Mouse (Mus musculus) stomach, embryonic 14.5 days (tissue): Measurements from ENCODE around the gene Deaf1. TPM values are rescaled to one million over a fixed set of nuclear protein-coding genes. Genes with fewer than 3 reads are reported as not detected.

Experiments used
- ATAC-seq: fragments of 200-750 bp; cut with Nextera tagmentation; 2 replicates; pipeline ENCODE4 v1.8.0; 2017; ENCODE audit warnings: low read depth, moderate TSS enrichment; ENCODE audit not compliant: insufficient number of reproducible peaks, insufficient read depth, low FRiP score
- H3K27ac ChIP-seq: fragments of 300-500 bp; sonication (generic); 2 replicates; pipeline ENCODE4 v1.5.1; 2014; ENCODE audit warnings: mild to moderate bottlenecking, low read length, moderate library complexity, mixed read lengths
- H3K27me3 ChIP-seq: fragments of 300-500 bp; sonication (generic); 2 replicates; pipeline ENCODE4 v1.6.1; 2014; ENCODE audit warnings: low read length, control low read depth, mixed read lengths; ENCODE audit not compliant: control insufficient read depth, insufficient read depth
- H3K36me3 ChIP-seq: fragments of 300-500 bp; sonication (generic); 2 replicates; pipeline ENCODE4 v1.6.1; 2014; ENCODE audit warnings: mild to moderate bottlenecking, control low read depth, low read length, moderate library complexity, mixed read lengths; ENCODE audit not compliant: control insufficient read depth, insufficient read depth
- H3K4me1 ChIP-seq: fragments of 300-500 bp; sonication (generic); 2 replicates; pipeline ENCODE4 v1.6.1; 2014; ENCODE audit warnings: low read length, control low read depth, mixed read lengths; ENCODE audit not compliant: control insufficient read depth, insufficient read depth
- H3K4me2 ChIP-seq: fragments of 300-500 bp; sonication (generic); replicated peaks from 2 replicates; pipeline ENCODE4 v1.6.1; 2014; ENCODE audit warnings: low read depth, low read length, control low read depth
- H3K4me3 ChIP-seq: fragments of 300-500 bp; sonication (generic); 2 replicates; pipeline ENCODE4 v1.5.1; 2014; ENCODE audit warnings: low read depth, low read length, control low read depth
- H3K9ac ChIP-seq: fragments of 300-500 bp; sonication (generic); replicated peaks from 2 replicates; pipeline ENCODE4 v1.6.1; 2014; ENCODE audit warnings: low read depth, mild to moderate bottlenecking, control low read depth, low read length, moderate library complexity, mixed read lengths
- H3K9me3 ChIP-seq: fragments of 300-500 bp; sonication (generic); 2 replicates; pipeline ENCODE4 v1.6.1; 2016; ENCODE audit warnings: low read depth, low read length, control low read depth; ENCODE audit not compliant: control insufficient read depth
- WGBS: fragments of 180-500 bp; shearing (Covaris S2); extraction: QIAGEN DNeasy Blood & Tissue Kit; methylation state at CpG from one replicate; pipeline ENCODE4 v1.1.7; 2014; 5-methylcytosine and 5-hydroxymethylcytosine counted together
- polyA plus RNA-seq: library from polyadenylated mRNA; unstranded; fragments of >200 nt; fragmentation: Nextera tagmentation; extraction: Ambion mirVana; gene quantifications from 2 replicates; pipeline ENCODE4 v1.2.1, GENCODE M21; 2014

Gene Deaf1
- polyA plus RNA-seq, 1 experiment from 2014 or later: 80.2 TPM

DNA sequence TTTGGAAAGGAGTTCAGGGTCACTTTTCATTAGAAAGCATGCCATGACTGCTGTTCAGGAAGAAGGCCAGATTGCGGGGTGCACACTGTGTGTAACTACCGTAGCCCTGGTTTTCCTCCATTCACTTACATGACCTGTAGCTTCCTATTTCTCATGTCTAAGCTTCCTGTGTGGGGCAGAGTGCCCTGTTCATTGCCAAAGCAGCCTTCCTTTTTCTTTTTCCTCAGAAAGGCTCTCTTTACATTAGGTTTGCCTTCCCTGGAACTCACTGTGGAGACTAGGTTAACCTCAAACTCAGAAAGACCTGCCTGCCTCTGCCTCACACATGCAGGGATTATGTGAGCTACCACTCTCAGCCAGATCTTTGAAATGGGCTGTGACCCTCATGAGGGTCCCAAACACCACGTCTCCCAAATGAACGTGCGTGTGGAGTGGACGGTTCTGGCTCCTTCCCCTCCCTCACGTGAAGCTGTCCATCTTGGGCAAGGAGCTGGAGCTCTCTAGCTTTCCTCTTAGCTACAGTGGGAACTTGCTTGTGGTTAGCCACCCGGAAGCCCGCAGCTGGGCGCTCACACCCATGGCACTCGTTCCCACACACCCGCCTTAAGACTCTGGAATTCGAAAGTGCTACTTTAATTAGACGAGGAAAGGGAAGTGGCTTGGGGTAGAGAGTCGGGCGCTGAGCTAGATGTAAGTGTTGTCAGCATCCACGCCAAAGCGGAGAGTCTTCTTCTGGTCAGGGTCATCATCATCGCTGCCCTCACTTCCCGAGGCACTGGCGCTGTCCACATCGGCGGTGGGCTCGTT, 58.8 kb downstream of the Deaf1 start:
- ATAC-seq: no peak
- H3K9ac ChIP-seq: no peak overlapping the region
- H3K27ac ChIP-seq: no peak overlapping the region
- 0 out of 2 replicates have a peak, but pooled peaks cover 2% of the 10 kb centered on the region for H3K4me1 ChIP-seq
- H3K9me3 ChIP-seq: no peaks in the 10 kb centered on the region
- no peaks in the 10 kb centered on the region for H3K27me3 ChIP-seq
- no peak overlapping the region for H3K4me3 ChIP-seq
- H3K4me2 ChIP-seq: no peak overlapping the region
- WGBS: 70% methylated on average over 24 of the region's 24 CpGs
- H3K36me3 ChIP-seq: peaks cover 4% of the 10 kb centered on the region; the same call in 1 of the 2 replicates

DNA sequence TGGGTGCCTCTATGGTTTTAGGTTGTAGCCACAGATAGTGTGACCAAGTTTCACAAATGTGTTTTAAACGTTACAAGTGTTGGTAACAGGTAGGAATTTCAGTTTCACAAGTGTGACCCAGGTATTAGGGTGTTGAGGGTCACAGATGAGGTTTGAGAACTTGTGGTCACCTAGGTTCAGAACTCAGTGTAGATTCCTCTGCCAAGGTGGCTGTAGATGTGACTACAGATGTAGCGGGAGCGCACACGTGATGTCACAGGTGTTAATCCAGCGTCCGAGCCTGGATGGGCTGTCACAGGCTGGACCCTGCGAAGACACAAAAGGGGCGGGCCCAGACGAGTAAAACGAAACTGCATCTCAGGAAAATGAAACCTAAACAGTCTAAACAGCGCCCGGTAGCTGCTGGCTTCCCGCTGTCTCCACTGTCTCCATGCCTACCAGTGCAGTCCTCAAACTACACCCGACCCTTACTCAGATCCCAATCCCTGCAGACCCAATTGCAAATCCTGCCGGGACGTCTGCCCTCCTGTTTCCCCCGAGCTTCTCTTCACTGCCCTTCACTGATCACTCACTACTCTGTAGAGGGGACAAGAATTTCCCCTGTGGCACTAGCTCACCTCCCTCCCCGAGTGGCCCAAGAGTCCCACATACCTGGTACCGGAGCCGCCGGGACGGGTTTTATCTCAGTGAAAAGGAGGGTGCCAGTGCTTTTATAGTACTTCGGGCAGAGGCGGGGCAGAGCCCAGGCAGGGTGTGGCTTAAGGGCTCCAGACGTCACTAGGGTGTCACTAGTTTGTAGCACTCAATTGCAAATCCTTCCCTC, 61.5 kb downstream of the Deaf1 start, which contains the start of gene Irf7:
Gene Irf7, minus strand, starts transcription at position 743 of the 823 bp plus-strand sequence.
- 12% methylated on average over 25 of the region's 25 CpGs for WGBS
- Histone ChIP-seq H3K27me3 (no peaks in the 10 kb centered on the region), H3K9me3 (no peaks in the 10 kb centered on the region), H3K4me2 (peak within 1 kb of the TSS; percentile 78), H3K36me3 (peaks cover 29% of the 10 kb centered on the region), H3K4me3 (peak within 1 kb of the TSS; percentile 53), H3K27ac (no peak within 1 kb of the TSS), H3K4me1 (0 out of 2 replicates have a peak, but pooled peaks cover 2% of the 10 kb centered on the region), H3K9ac (peak within 1 kb of the TSS; percentile 38; the same call in 1 of the 2 replicates)
- ATAC-seq: peak; percentile 21; the same call in 1 of the 2 replicates

DNA sequence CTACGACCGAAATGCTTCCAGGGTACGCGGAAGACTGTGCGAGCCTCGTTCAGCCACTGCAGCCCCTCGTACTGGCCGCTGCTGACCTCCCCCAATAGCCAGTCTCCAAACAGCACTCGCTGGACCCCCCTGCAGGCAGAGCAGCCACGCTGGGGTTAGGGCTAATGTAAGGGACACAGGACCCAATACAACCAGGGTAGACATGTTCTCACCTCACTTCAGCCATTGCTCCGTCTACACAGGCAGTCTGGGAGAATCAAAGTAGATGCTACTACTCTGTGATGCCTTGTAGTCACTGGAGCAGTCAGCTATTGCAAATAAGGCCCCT, 62.1 kb downstream of the Deaf1 start:
- no peaks in the 10 kb centered on the region for H3K9me3 ChIP-seq
- H3K4me3 ChIP-seq: peak overlapping the region; percentile 53; the same call in 1 of the 2 replicates
- H3K27me3 ChIP-seq: no peaks in the 10 kb centered on the region
- WGBS: 41% methylated on average over 11 of the region's 11 CpGs
- H3K4me1 ChIP-seq: 0 out of 2 replicates have a peak, but pooled peaks cover 2% of the 10 kb centered on the region
- H3K4me2 ChIP-seq: peak overlapping the region; percentile 78
- ATAC-seq: no peak
- peaks cover 35% of the 10 kb centered on the region for H3K36me3 ChIP-seq
- no peak overlapping the region for H3K27ac ChIP-seq
- no peak overlapping the region for H3K9ac ChIP-seq

DNA sequence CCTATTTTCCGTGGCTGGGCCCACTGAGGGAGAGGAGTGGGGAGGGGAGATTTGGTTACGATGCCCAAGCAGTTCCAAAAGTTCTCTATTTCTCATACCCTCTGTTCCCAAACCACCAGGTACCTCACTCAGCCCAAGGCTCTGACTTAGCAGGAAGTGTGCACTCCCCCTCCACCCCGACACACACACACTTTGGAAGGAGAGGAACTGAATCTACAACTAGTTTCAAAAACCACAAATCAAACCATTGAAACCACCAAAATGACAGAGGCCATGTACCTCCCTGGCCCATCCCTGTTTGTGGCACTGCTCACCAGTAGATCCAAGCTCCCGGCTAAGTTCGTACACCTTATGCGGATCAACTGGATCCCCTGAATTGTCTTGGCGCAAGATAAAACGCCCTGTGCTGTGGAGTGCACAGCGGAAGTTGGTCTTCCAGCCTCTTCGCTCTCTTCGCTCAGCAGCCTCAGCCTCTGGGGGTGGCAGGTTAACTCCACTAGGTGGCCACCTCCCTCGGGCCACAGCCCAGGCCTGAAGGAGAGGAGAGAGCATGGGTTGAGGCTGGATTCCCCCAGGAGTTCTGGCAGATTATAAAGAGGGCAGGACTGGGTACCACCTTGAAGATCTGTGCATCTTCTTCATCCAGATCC, 62.6 kb downstream of the Deaf1 start:
- Histone ChIP-seq H3K4me2 (peak overlapping the region; percentile 78; the same call in 1 of the 2 replicates), H3K36me3 (peaks cover 40% of the 10 kb centered on the region), H3K27me3 (no peaks in the 10 kb centered on the region), H3K4me1 (0 out of 2 replicates have a peak, but pooled peaks cover 2% of the 10 kb centered on the region), H3K27ac (no peak overlapping the region), H3K9ac (no peak overlapping the region), H3K9me3 (no peaks in the 10 kb centered on the region), H3K4me3 (no peak overlapping the region)
- ATAC-seq: peak; percentile 24; the same call in 1 of the 2 replicates
- 34% methylated on average over 12 of the region's 12 CpGs for WGBS

GRCm38 (mm10) chr7:141264041-141264700, 63.3 kb downstream of the Deaf1 start:
- Histone ChIP-seq H3K4me1 (0 out of 2 replicates have a peak, but pooled peaks cover 2% of the 10 kb centered on the region), H3K4me3 (no peak overlapping the region), H3K27ac (no peak overlapping the region), H3K27me3 (no peaks in the 10 kb centered on the region), H3K9me3 (no peaks in the 10 kb centered on the region), H3K36me3 (peaks cover 46% of the 10 kb centered on the region), H3K9ac (no peak overlapping the region), H3K4me2 (no peak overlapping the region)
- 71% methylated on average over 11 of the region's 11 CpGs for WGBS
- no peak for ATAC-seq

GRCm38 (mm10) chr7:141263640-141264039, 63.9 kb downstream of the Deaf1 start:
- no peak for ATAC-seq
- H3K27me3 ChIP-seq: no peaks in the 10 kb centered on the region
- H3K4me2 ChIP-seq: no peak overlapping the region
- 0 out of 2 replicates have a peak, but pooled peaks cover 2% of the 10 kb centered on the region for H3K4me1 ChIP-seq
- H3K36me3 ChIP-seq: peaks cover 52% of the 10 kb centered on the region
- no peaks in the 10 kb centered on the region for H3K9me3 ChIP-seq
- H3K27ac ChIP-seq: no peak overlapping the region
- WGBS: 90% methylated on average over 13 of the region's 13 CpGs
- H3K9ac ChIP-seq: no peak overlapping the region
- H3K4me3 ChIP-seq: no peak overlapping the region

DNA sequence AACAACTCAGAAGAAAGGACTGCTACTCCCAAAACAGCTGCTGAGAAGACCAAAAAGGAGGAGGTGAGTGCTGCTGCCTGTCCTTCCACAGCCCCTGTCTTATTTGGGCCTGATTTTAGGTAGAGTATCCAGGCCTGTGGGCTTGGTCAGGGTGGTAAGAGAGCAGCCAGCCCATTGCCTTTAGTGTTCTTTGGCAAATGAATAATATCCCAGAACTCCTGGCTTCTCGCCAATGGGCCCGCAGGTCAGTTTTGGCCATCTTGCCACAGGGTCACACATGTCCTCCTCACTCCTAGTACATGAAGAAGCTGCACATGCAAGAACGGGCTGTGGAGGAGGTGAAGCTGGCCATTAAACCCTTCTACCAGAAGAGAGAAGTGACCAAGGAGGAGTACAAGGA, 66.0 kb downstream of the Deaf1 start:
- Histone ChIP-seq H3K27ac (no peak overlapping the region), H3K9ac (no peak overlapping the region), H3K4me2 (no peak overlapping the region), H3K4me3 (no peak overlapping the region), H3K4me1 (0 out of 2 replicates have a peak, but pooled peaks cover 2% of the 10 kb centered on the region), H3K27me3 (no peaks in the 10 kb centered on the region), H3K36me3 (peaks cover 73% of the 10 kb centered on the region), H3K9me3 (no peaks in the 10 kb centered on the region)
- ATAC-seq: no peak
- WGBS: 85% methylated on average over 3 of the region's 3 CpGs
